Mouse (Mus musculus): ENCODE measurements around the gene Gnai1. TPM values are rescaled to one million over a fixed set of nuclear protein-coding genes. Genes with fewer than 3 reads are reported as not detected.

The Gnai1 gene
- total and polyA plus RNA-seq, 2 experiments from 2014 or later, result 51.1 to 95.9 TPM

GRCm38 (mm10) chr5:18326159-18326558 lies 34.0 kb downstream of the Gnai1 start:
- no peak overlapping the region for H3K9ac ChIP-seq (replicated peaks; ENCODE audit: low read length)
- WGBS, result 41% methylated on average over 6 of the region's 6 CpGs
- peak; percentile 42 for DNase-seq (ENCODE audit: low spot score)

GRCm38 (mm10) chr5:18323534-18323933 lies 36.6 kb downstream of the Gnai1 start:
- no peaks in the 10 kb centered on the region for H3K4me1 ChIP-seq (ENCODE audit: insufficient read depth, low read length)
- TF ChIP-seq CTCF (IDR thresholded peaks at IDR 0.05; ENCODE audit: low read depth), result no peak
- H3K4me3 ChIP-seq (ENCODE audit: low read length), result no peak overlapping the region
- H3K4me2 ChIP-seq (ENCODE audit: low read depth, low read length), result no peak overlapping the region
- no peaks in the 10 kb centered on the region for H3K9me3 ChIP-seq (ENCODE audit: low read length)
- no peak overlapping the region for H3K9ac ChIP-seq (replicated peaks; ENCODE audit: low read length)
- no peak overlapping the region for H3K27ac ChIP-seq
- DNase-seq (ENCODE audit: low spot score) (no peak), ATAC-seq (no peak)
- WGBS, result 74% methylated on average over 9 of the region's 9 CpGs
- H3K27me3 ChIP-seq (ENCODE audit: insufficient read depth, low read length), result no peaks in the 10 kb centered on the region
- H3K36me3 ChIP-seq (ENCODE audit: insufficient read depth, low read length), result no peaks in the 10 kb centered on the region

More at GRCm38 (mm10) chr5:18326159-18326558, 34.0 kb downstream of the Gnai1 start:
- no peaks in the 10 kb centered on the region for H3K9me3 ChIP-seq (ENCODE audit: low read length)
- no peak for ATAC-seq
- no peaks in the 10 kb centered on the region for H3K27me3 ChIP-seq (ENCODE audit: insufficient read depth, low read length)
- H3K4me1 ChIP-seq (ENCODE audit: insufficient read depth, low read length), result no peaks in the 10 kb centered on the region
- H3K4me3 ChIP-seq (ENCODE audit: low read length), result no peak overlapping the region
- no peak overlapping the region for H3K27ac ChIP-seq
- no peak for TF ChIP-seq CTCF (IDR thresholded peaks at IDR 0.05; ENCODE audit: low read depth)
- H3K4me2 ChIP-seq (ENCODE audit: low read depth, low read length), result no peak overlapping the region
- H3K36me3 ChIP-seq (ENCODE audit: insufficient read depth, low read length), result no peaks in the 10 kb centered on the region

GRCm38 (mm10) chr5:18321661-18322060 lies 38.5 kb downstream of the Gnai1 start:
- no peak for TF ChIP-seq CTCF (IDR thresholded peaks at IDR 0.05; ENCODE audit: low read depth)
- no peaks in the 10 kb centered on the region for H3K4me1 ChIP-seq (ENCODE audit: insufficient read depth, low read length)
- 70% methylated on average over 3 of the region's 3 CpGs for WGBS
- no peak for DNase-seq (ENCODE audit: low spot score)
- no peak for ATAC-seq
- H3K27ac ChIP-seq, result no peak overlapping the region
- H3K36me3 ChIP-seq (ENCODE audit: insufficient read depth, low read length), result no peaks in the 10 kb centered on the region
- H3K9ac ChIP-seq (replicated peaks; ENCODE audit: low read length), result no peak overlapping the region
- H3K9me3 ChIP-seq (ENCODE audit: low read length), result no peaks in the 10 kb centered on the region
- no peak overlapping the region for H3K4me3 ChIP-seq (ENCODE audit: low read length)
- no peak overlapping the region for H3K4me2 ChIP-seq (ENCODE audit: low read depth, low read length)
- H3K27me3 ChIP-seq (ENCODE audit: insufficient read depth, low read length), result no peaks in the 10 kb centered on the region

GRCm38 (mm10) chr5:18318846-18319245 lies 41.3 kb downstream of the Gnai1 start:
- Histone ChIP-seq H3K27ac (no peak overlapping the region), H3K4me1 (ENCODE audit: insufficient read depth, low read length) (no peaks in the 10 kb centered on the region), H3K4me2 (ENCODE audit: low read depth, low read length) (no peak overlapping the region), H3K36me3 (ENCODE audit: insufficient read depth, low read length) (no peaks in the 10 kb centered on the region), H3K9ac (replicated peaks; ENCODE audit: low read length) (no peak overlapping the region), H3K4me3 (ENCODE audit: low read length) (no peak overlapping the region), H3K27me3 (ENCODE audit: insufficient read depth, low read length) (no peaks in the 10 kb centered on the region), H3K9me3 (ENCODE audit: low read length) (no peaks in the 10 kb centered on the region)
- DNase-seq (ENCODE audit: low spot score) (peak; percentile 21), ATAC-seq (no peak)
- no peak for TF ChIP-seq CTCF (IDR thresholded peaks at IDR 0.05; ENCODE audit: low read depth)
- 58% methylated on average over 4 of the region's 4 CpGs for WGBS

- H3K9me3 ChIP-seq (ENCODE audit: low read length), result no peaks in the 10 kb centered on the region
- H3K27me3 ChIP-seq (ENCODE audit: insufficient read depth, low read length), result no peaks in the 10 kb centered on the region
- no peaks in the 10 kb centered on the region for H3K36me3 ChIP-seq (ENCODE audit: insufficient read depth, low read length)
- no peak overlapping the region for H3K27ac ChIP-seq
- H3K9ac ChIP-seq (replicated peaks; ENCODE audit: low read length), result no peak overlapping the region
- H3K4me2 ChIP-seq (ENCODE audit: low read depth, low read length), result no peak overlapping the region
- no peaks in the 10 kb centered on the region for H3K4me1 ChIP-seq (ENCODE audit: insufficient read depth, low read length)
- no peak for TF ChIP-seq CTCF (IDR thresholded peaks at IDR 0.05; ENCODE audit: low read depth)
- no peak overlapping the region for H3K4me3 ChIP-seq (ENCODE audit: low read length)
- DNase-seq (ENCODE audit: low spot score) (no peak), ATAC-seq (no peak)
- 90% methylated on average over 1 of the region's 1 CpGs for WGBS
Observed at GRCm38 (mm10) chr5:18307229-18307804, 52.8 kb downstream of the Gnai1 start.

- no peaks in the 10 kb centered on the region for H3K27me3 ChIP-seq (ENCODE audit: insufficient read depth, low read length)
- H3K9me3 ChIP-seq (ENCODE audit: low read length), result no peaks in the 10 kb centered on the region
- H3K4me2 ChIP-seq (ENCODE audit: low read depth, low read length), result no peak overlapping the region
- no peak overlapping the region for H3K4me3 ChIP-seq (ENCODE audit: low read length)
- WGBS, result 72% methylated on average over 2 of the region's 2 CpGs
- ATAC-seq, result no peak
- no peak overlapping the region for H3K9ac ChIP-seq (replicated peaks; ENCODE audit: low read length)
- H3K27ac ChIP-seq, result no peak overlapping the region
- TF ChIP-seq CTCF (IDR thresholded peaks at IDR 0.05; ENCODE audit: low read depth), result no peak
- no peak for DNase-seq (ENCODE audit: low spot score)
- no peaks in the 10 kb centered on the region for H3K4me1 ChIP-seq (ENCODE audit: insufficient read depth, low read length)
- H3K36me3 ChIP-seq (ENCODE audit: insufficient read depth, low read length), result no peaks in the 10 kb centered on the region
Observed at GRCm38 (mm10) chr5:18296584-18296983, 63.6 kb downstream of the Gnai1 start.

GRCm38 (mm10) chr5:18292744-18293143 lies 67.4 kb downstream of the Gnai1 start:
- Histone ChIP-seq H3K4me1 (ENCODE audit: insufficient read depth, low read length) (no peaks in the 10 kb centered on the region), H3K27me3 (ENCODE audit: insufficient read depth, low read length) (no peaks in the 10 kb centered on the region), H3K36me3 (ENCODE audit: insufficient read depth, low read length) (peaks cover 8% of the 10 kb centered on the region; the same call in 1 of the 2 replicates), H3K4me3 (ENCODE audit: low read length) (no peak overlapping the region), H3K27ac (no peak overlapping the region), H3K9ac (replicated peaks; ENCODE audit: low read length) (no peak overlapping the region), H3K4me2 (ENCODE audit: low read depth, low read length) (no peak overlapping the region), H3K9me3 (ENCODE audit: low read length) (no peaks in the 10 kb centered on the region)
- whole genome bisulfite sequencing, result 29% methylated on average over 5 of the region's 5 CpGs
- no peak for TF ChIP-seq CTCF (IDR thresholded peaks at IDR 0.05; ENCODE audit: low read depth)
- ATAC-seq (peak; percentile 91), DNase-seq (ENCODE audit: low spot score) (peak; percentile 61)
